8 mouse cellular contexts compared by ENCODE assay signal in genomic region chr2:31337706-31338330, GRCm38 (mm10). TPM values are rescaled to one million over a fixed set of nuclear protein-coding genes. Genes with fewer than 3 reads are reported as not detected.
DNase-seq lines count a peak whose midpoint lies in the region; ATAC-seq and TF ChIP-seq lines count a peak whose summit lies in the region.

No protein-coding gene starts in this region.

- no peak overlapping the region for H3K9ac ChIP-seq in kidney, embryonic 15.5 days
- H3K9ac ChIP-seq in heart, embryonic 15.5 days = no peak overlapping the region
- H3K9ac ChIP-seq in lung, embryonic 16.5 days (ENCODE audit: low read length) = no peak overlapping the region
- H3K9ac ChIP-seq in hindbrain, embryonic 12.5 days = no peak overlapping the region

- 25% methylated on average over 12 of the region's 12 CpGs for WGBS in kidney, adult 2 months
- 30% methylated on average over 12 of the region's 12 CpGs for WGBS in kidney, embryonic 15.5 days
- 28% methylated on average over 12 of the region's 12 CpGs for WGBS in heart, embryonic 15.5 days
- WGBS in lung, embryonic 16.5 days = 22% methylated on average over 12 of the region's 12 CpGs
- 71% methylated on average over 12 of the region's 12 CpGs for WGBS in hindbrain, embryonic 12.5 days

- TF ChIP-seq POLR2A in kidney, adult 2 months (IDR thresholded peaks at IDR 0.05; ENCODE audit: low read depth, low read length) = no peak

- H3K27ac ChIP-seq in kidney, adult 2 months (ENCODE audit: insufficient read depth, low read depth, low read length) = no peak overlapping the region
- H3K27ac ChIP-seq in kidney, embryonic 15.5 days = no peak overlapping the region
- H3K27ac ChIP-seq in heart, embryonic 15.5 days = peak overlapping the region; percentile 21; the same call in 1 of the 2 replicates
- no peak overlapping the region for H3K27ac ChIP-seq in lung, embryonic 16.5 days (ENCODE audit: low read length)
- H3K27ac ChIP-seq in hindbrain, embryonic 12.5 days = no peak overlapping the region

- TF ChIP-seq CTCF in kidney, adult 2 months (conservative IDR thresholded peaks at IDR 0.05; ENCODE audit: insufficient read depth, insufficient read length, low read depth, low read length) = no peak

- H3K27me3 ChIP-seq in kidney, adult 2 months (replicated peaks; ENCODE audit: control insufficient read depth, insufficient read depth, low read length) = no peaks in the 10 kb centered on the region
- peaks cover 12% of the 10 kb centered on the region for H3K27me3 ChIP-seq in kidney, embryonic 15.5 days
- H3K27me3 ChIP-seq in heart, embryonic 15.5 days = peaks cover 28% of the 10 kb centered on the region
- peaks cover 41% of the 10 kb centered on the region for H3K27me3 ChIP-seq in lung, embryonic 16.5 days (ENCODE audit: control insufficient read depth, insufficient read depth, low read depth, low read length)
- peaks cover 1% of the 10 kb centered on the region; the same call in 1 of the 2 replicates for H3K27me3 ChIP-seq in hindbrain, embryonic 12.5 days

- no peaks in the 10 kb centered on the region for H3K4me1 ChIP-seq in kidney, adult 2 months (ENCODE audit: control insufficient read depth, insufficient read depth, low read length)
- H3K4me1 ChIP-seq in kidney, embryonic 15.5 days = peaks cover 18% of the 10 kb centered on the region
- H3K4me1 ChIP-seq in heart, embryonic 15.5 days (replicated peaks) = peaks cover 52% of the 10 kb centered on the region
- peaks cover 12% of the 10 kb centered on the region for H3K4me1 ChIP-seq in lung, embryonic 16.5 days (replicated peaks; ENCODE audit: control insufficient read depth, insufficient read depth, low read length)
- H3K4me1 ChIP-seq in hindbrain, embryonic 12.5 days = peaks cover 4% of the 10 kb centered on the region; the same call in 1 of the 2 replicates

- no peak overlapping the region for H3K4me3 ChIP-seq in kidney, adult 2 months (ENCODE audit: insufficient read depth, low read depth, low read length)
- H3K4me3 ChIP-seq in kidney, embryonic 15.5 days (replicated peaks) = no peak overlapping the region
- H3K4me3 ChIP-seq in heart, embryonic 15.5 days = no peak overlapping the region
- no peak overlapping the region for H3K4me3 ChIP-seq in lung, embryonic 16.5 days (ENCODE audit: low read length)
- H3K4me3 ChIP-seq in hindbrain, embryonic 12.5 days = no peak overlapping the region

- H3K9me3 ChIP-seq in kidney, embryonic 15.5 days (replicated peaks) = no peaks in the 10 kb centered on the region
- H3K9me3 ChIP-seq in heart, embryonic 15.5 days (replicated peaks) = no peaks in the 10 kb centered on the region
- H3K9me3 ChIP-seq in lung, embryonic 16.5 days (ENCODE audit: control insufficient read depth, low read length) = no peaks in the 10 kb centered on the region
- H3K9me3 ChIP-seq in hindbrain, embryonic 12.5 days (replicated peaks) = no peaks in the 10 kb centered on the region

- peak; percentile 7 for DNase-seq in kidney, adult 2 months
- DNase-seq in cerebellum, postnatal 14 days = peak; percentile 66 to 73
- no peak for DNase-seq in ovary, postnatal 36 days (ENCODE audit: low spot score)
- DNase-seq in right cerebral cortex, adult 2 months (ENCODE audit: low spot score in 2 of 2) = no peak

- H3K36me3 ChIP-seq in kidney, adult 2 months (ENCODE audit: control insufficient read depth, insufficient read depth, low read length) = no peaks in the 10 kb centered on the region
- no peaks in the 10 kb centered on the region for H3K36me3 ChIP-seq in kidney, embryonic 15.5 days
- H3K36me3 ChIP-seq in heart, embryonic 15.5 days = no peaks in the 10 kb centered on the region
- no peaks in the 10 kb centered on the region for H3K36me3 ChIP-seq in lung, embryonic 16.5 days (ENCODE audit: control insufficient read depth, insufficient read depth, low read length)
- H3K36me3 ChIP-seq in hindbrain, embryonic 12.5 days = no peaks in the 10 kb centered on the region

- H3K4me2 ChIP-seq in kidney, embryonic 15.5 days = no peak overlapping the region
- H3K4me2 ChIP-seq in heart, embryonic 15.5 days = peak overlapping the region; percentile 21; the same call in 1 of the 2 replicates
- H3K4me2 ChIP-seq in lung, embryonic 16.5 days (ENCODE audit: low read depth, low read length) = no peak overlapping the region
- H3K4me2 ChIP-seq in hindbrain, embryonic 12.5 days (replicated peaks) = no peak overlapping the region

- ATAC-seq in kidney, embryonic 15.5 days (replicated peaks; ENCODE audit: low FRiP score) = no peak
- ATAC-seq in heart, embryonic 15.5 days (replicated peaks; ENCODE audit: insufficient number of reproducible peaks, insufficient read depth, low FRiP score, low read depth) = peak; percentile 23; the same call in 1 of the 2 replicates
- peak; percentile 77 for ATAC-seq in lung, embryonic 16.5 days (ENCODE audit: low read depth)
- no peak for ATAC-seq in hindbrain, embryonic 12.5 days (ENCODE audit: low FRiP score)

RNA-seq across cellular contexts. Expression of gene Hmcn2, which starts 23.6 kb away (rescaled TPM):
- polyA plus RNA-seq in kidney, adult 2 months (2012; rRNA removed) = 14.3 and 16.4 TPM in 2 replicates
- 0.22 and 0.33 TPM in 2 replicates for polyA plus RNA-seq in kidney, embryonic 15.5 days (2015; fragmentation: Nextera tagmentation; extraction: Ambion mirVana)
- polyA plus RNA-seq in heart, embryonic 15.5 days (2015; fragmentation: Nextera tagmentation; extraction: Ambion mirVana) = 1.0 and 1.1 TPM in 2 replicates
- 1.4 and 1.6 TPM in 2 replicates for polyA plus RNA-seq in lung, embryonic 16.5 days (2015; fragmentation: Nextera tagmentation; extraction: Ambion mirVana)
- polyA plus RNA-seq in hindbrain, embryonic 12.5 days (2016; fragmentation: Nextera tagmentation; extraction: Ambion mirVana) = 0.30 and 0.33 TPM in 2 replicates

Comparison
In these comparisons a context has a peak if more than half of its experiments do, and no peak if none do; other contexts are left out.
1. DNase-seq: peak in kidney, adult 2 months (single experiment) and cerebellum, postnatal 14 days (2 of 2); none in ovary, postnatal 36 days (single experiment) and right cerebral cortex, adult 2 months (0 of 2).
2. ATAC-seq: peak in heart, embryonic 15.5 days (single experiment) and lung, embryonic 16.5 days (single experiment); none in kidney, embryonic 15.5 days (single experiment) and hindbrain, embryonic 12.5 days (single experiment).